Mouse (Mus musculus) spleen, postnatal 36 days (tissue): ENCODE results near the gene Tagap.

ENCODE experiments used
- DNase-seq, 2 experiments: peaks; one replicate each; pipeline ENCODE4 v3.0.0; 2022; ENCODE audit warnings: low spot score in 2 of 2, mixed read lengths in 1 of 2

Gene Tagap

DNA sequence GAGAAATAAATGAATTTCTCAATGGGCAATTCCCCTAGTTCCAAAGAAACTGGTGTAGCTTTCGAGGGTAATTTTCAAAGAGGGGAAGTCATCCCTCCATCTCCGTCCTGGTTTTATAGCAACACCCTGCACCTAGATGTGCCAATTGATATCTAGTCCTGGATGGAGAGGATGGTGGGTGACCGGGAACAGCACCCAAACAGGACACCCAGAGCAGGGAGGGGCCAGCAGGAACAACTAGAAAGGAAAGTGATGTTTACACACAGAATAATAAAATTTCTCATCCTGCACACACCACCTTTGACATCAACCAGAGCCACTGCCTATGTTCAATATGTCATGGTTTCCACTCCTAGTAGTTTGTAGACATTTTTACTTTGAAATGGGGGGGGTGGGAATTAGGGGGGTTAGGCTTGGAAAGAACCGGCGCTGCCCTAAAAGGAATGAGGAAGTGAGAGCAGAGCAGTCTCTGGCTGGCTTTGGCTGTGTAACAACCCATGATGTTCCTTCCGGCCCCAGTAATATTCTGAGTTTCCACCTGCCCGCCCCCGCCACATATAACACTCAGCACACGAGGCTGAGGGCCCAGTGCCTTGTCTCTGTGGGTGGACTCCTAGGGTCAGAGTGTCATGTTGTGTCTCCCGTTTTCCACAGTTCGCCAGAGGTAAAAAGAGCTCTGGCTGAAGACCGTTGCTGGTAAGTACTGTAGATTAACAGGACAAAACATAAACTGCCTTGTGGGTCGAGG is at the start of gene Tagap:
Tagap (plus strand) TSS at position 588 of the 748 bp plus-strand sequence.
- DNase-seq: peak; percentile 83 to 85

DNA sequence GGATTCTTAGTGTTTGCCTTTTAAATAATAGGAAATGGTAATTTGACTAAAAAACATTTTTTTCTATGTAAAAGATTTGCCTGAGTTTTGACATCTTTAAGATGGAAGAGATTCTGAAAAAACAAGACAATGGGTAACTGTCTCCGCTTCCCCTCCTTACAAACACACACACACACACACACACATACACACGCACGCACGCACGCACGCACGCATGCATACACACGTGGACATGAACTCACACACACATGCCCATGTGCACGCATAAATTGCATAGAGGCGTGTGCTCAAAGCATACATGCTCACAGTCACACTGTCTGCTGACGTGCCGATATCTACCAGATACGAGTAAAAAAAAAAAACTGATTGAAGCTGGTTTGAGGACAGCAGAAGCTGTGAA is 49.3 kb upstream of the Tagap start:
- DNase-seq: no peak

DNA sequence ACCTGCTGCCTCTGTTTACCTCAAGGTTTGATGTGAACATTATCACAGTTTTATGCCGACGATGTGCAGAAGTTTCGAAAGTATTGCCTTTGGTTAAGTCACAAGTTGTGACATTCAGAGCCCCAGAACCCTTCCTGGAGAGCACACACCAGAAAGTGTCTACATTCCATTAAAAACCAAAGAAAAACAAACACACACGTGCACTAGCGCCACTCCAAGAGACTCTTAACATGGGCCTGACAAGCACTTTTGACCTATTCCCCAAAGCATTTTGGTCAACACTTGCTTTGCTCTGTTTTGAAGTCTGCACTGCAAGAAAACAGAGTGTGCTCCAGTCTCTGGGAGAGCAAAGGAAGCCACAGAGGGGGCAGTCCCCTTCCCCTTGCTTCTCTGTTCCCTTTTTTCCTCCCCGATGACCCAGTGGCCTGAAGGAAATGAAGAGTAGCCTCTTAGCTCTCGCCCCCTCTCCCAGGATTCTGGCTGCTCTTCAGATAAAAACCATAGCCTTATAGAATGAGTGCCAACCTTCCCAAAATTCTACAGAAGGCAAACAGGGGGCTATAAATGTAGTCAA is 48.5 kb upstream of the Tagap start:
- peak in 1 of 2 experiments; percentile 12 for DNase-seq

DNA sequence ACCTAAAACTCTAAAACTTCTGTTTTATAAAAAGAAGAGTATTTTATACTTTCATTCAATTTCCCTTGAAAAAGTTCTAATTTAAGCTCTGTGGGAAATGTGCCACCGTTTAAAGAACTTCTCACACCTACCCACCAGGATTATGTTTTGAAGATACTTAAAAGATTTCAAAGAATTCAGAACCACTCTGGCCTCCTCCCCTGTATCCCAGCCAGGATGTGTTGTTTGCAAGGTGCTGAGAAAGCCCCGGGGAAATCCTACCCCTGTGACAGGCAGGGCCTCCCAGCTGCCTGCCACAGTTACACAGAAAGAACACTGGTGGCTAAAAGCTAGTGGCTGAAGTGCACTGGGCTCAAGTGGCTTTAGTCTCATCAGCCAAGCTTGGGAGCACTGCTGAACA is 47.9 kb upstream of the Tagap start:
- no peak for DNase-seq

DNA sequence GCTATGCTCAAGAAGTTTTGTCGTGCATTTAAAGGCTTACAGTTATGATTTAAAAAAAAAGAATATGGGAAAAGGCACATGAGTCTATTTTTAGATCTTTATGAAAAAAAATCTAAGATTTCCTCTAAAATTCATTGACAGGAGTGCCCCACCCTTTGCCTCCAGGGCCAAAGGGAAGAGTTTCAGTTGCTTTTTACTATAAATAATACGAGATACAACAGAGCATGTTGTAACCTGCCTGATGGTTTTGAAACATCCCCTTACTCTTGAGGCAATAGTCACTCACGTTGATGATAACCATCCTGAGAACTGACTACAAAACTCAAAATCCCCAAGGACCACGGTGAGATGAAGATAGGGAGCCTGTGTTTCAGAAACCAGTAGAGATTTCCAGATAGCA is 46.3 kb upstream of the Tagap start:
- DNase-seq: no peak

DNA sequence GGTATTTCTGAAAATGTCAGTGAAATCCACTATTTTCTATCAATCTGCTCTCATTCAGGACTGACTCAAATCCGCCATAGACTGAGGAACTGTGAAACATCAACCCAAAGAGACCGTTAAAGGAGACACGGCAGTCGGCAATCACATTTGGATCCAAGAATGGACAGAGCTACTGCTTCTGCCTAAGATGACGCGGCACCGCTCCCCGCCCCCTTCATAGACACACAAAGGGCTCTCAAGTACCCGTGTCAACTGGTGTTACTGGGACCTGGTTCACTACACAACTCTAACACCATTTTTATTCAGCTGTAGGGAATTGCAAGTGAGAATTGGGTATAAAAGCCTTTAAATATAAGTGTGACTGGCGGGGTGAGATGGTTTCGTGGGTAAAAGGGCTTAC is 42.7 kb upstream of the Tagap start:
- no peak for DNase-seq

DNA sequence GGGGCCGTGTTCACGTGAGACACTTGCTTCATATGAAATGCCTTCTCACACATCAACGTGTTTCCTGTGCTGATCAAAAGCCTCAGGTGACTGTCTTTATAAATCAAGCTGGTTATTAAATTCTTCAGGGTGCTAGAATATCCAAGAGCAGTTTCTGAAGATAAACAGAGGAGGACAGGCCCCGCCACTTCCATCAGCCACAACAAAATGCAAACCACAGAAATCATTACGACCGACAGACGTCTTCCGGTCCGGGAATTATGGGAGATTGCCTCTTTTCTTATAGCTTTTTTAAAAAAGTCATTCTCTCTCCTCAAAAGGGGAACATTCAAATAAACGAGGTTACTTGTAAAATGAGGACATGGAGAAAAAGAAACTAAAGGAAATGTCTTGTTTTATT is 41.2 kb upstream of the Tagap start:
- DNase-seq: no peak

DNA sequence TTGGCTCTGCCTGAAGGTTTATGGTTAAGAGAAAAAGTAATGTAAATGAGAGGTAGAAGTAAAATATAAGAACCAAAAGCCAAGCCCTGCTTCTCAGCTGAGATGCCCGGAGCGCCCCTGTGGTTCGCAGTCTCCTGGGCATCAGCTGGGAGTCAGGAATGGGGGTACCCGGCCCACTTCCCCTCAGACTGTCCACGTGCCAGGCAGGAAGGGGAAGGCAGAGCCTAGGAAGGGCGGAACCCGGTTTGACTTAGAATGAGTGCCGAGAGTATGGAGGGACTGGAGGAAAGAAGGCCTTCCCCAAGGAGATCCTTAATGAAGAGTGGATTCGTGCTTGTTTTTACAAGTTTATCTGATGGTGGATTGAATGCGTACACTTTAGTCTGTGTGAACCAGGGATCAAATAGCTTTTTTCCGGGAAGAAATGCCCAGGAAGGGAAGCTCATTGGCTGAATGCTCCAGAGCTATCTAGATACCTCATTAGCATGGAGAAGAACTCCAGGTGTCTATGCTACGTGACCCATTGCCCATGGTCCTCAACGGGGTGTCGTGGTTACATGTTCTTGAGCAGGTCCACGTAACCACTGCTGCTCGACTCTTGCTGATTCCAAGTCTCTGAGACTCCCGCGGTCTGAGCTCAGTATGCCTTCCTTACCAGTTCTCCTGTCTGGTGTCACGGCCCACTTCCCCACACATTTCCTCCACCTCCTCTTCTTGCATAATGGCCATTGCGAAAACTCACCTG is 38.6 kb upstream of the Tagap start:
- DNase-seq: no peak

DNA sequence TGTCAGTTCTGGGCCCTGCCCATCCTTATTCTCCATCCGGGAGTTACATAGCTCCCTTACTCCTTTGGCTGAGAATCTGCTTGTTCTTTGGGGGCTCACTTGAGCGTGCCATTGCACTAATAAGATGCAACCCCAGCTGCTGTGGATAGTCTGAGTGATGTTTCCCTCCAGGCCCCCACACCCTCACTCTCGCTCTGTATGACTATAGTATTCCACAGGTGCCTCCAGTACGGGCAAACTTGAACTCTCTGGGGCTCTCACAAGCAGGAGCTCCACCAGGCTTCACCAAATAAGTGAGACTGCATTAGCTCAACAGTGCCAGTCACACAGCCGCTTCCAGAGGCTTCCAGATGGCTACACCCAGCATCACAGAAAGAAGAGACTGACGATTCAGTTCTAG is 37.5 kb upstream of the Tagap start:
- no peak for DNase-seq

DNA sequence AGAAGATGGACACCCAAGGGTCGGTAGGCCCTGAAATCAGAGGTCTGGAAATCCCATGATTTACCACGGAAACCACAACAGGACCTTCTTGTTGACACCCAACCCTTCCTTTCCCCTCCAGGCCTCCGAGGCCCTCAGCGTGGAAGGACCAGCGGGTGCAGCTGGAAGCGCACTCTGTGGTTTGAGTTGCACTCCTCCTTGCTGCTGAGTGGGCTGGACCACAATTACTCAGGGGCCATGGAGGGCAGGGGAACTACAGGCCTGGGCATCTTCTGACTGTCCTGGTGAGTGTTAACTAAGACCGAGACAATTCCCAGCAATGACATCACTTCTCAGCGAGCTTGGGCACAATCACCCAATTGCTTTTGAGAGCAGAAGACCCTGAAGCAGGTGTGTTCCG is 36.8 kb upstream of the Tagap start:
- DNase-seq: no peak

DNA sequence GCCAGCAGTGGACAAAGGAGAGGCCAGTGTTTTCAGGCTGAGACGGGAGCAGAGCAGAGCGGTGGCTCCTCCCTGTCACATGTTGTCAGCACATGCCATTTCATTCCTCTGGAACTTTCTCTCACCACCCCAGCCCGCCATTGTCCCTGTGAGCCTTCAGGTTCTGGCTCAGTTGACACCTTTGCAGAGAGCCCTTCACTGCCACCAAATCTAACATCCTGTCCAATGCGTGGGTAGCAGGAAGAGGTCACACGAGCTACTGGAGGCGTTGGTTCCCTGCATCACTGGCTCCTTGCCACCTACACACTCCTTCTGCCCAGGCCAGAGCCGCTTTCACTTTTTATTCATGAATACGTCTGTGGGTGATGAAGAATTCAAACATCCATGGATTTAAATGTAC is 33.1 kb upstream of the Tagap start:
- DNase-seq: peak; percentile 80 to 81

DNA sequence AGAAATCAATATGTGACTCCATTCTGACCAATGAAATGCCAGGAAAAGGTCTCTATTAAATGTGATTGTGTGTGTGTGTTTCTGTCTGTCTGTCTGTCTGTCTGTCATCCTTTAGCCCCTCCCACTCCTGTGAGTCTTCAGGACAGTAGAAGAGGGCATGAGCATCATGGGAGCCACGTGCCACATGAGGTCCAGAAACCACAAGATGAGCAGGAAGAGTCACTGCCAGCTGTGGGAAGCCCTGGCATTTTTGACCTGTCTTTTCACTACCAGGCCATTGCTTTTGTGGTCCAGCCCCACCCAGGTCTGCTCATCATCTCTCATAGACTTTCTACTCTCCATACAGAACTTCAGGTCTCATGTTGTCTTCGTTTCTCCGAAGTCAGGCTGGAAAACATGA is 31.7 kb upstream of the Tagap start:
- no peak for DNase-seq

DNA sequence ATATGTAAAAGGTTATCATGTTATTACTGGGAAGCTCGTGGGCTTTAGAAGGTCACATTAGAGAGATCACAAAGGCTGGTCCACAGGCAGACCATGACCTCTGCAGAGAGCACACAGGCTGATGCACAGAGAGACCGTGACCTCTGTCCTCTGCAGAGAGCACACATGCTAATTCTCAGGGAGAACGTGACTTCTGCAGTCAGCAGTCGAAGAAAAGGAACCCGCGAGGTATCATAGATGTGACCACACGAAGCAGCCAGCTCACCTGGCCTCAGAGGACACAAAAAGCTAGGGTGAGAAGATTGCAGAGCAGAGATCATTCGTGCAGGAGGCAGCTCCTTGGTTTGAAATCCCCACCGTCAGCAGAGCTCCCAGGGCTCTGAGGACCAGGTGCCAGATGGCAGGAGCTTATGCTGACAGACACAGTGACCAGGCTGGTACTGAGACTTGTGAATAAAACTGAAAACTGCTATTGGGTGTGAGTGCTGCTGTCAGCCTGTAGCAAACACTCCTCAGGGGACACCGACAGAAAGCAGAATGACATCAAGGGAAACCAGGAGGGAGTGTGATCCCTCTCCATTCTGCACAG is 29.7 kb upstream of the Tagap start:
- no peak for DNase-seq

DNA sequence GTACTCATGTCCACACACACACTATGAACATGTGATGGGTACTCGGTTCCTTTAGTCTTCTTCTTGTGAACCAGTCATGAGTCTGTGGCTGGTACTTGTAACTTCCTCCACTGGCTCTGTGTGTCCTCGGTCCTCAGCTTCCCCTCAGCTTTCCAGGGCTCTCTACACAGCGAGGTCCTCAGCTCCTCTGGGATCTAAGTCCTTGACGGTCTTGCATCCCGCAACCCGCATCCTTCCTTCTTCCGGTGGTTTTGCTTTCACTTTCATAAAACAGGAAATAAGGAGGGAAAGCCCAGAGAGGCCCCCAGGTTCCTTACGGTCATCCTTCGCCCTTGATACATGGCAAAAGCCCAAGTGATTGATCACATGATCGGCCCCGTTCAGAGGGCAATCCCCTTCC is 28.7 kb upstream of the Tagap start:
- DNase-seq: no peak

DNA sequence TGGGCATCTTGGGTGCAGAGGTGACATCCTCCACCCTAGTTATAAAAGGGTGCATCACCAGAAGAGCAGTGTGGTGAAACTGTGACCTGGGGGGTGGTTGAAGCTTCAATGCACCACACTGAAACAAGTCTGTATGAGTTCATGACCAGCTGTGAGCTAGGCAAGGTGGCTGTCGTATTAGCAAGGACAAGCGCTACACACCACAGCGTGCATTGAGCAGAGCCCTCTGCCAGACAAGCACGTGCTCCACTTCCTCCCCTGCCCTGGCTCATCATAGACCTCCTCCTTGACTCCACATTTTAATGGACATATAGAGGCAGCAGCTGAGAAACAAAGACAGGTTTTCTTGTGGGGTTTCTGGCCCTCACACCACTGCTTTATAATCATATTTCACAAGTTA is 28.0 kb upstream of the Tagap start:
- DNase-seq: no peak

DNA sequence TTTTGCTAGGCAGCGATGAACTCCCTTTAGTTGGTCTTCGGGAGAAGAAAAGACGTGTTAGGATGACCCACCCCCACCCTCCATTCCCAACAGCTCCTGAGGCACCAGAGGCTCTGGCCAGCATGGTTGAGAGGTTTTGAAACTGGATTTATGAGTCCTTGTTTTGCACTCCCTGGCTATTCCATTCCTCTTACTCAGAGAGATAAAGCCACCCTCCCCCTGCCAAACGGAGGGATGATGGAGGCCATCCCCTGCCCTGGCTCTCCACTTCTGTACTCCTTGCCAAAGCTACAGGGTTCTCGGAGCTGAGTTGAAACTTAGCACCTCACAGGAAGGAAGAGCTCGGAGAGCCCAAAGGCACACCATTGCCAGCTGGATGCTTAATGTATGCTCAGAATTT is 26.6 kb upstream of the Tagap start:
- DNase-seq: no peak

DNA sequence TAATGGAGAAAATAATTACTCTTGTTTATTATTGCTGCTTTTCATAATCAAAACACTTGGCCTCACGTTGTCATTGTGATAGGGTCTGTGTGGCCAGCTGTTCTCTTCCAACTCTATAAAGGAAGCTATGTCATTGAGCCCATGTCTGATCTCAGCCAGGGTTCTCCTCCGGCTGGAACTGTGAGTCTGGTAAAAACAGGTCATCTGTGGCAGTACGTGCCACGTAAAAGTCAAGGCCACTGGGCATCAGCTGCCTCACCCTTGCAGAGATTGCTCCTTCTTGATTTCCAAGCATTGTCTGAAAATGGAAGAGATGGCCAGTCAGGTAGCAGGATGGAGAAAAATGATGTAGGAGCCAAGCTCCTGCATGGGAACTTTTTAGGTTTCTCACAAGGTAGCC is 25.8 kb upstream of the Tagap start:
- DNase-seq: no peak

DNA sequence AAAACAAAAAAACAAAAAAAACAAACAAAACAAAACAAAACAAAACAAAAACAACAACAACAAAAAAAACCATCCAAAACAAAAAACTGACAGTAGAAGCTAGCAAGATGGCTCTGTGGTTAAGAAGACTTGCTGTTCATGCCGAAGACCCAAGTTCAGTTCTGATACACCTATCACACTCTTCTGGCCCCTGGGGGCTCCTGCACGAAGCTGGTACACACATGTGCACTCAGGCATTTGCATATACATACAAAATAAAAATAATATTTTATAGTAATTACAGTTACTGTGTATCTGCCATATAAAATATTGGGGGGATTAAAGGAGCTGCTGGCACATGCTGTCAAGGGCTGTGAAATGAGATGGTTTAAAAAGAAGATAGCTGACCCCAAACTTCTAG is 24.3 kb upstream of the Tagap start:
- DNase-seq: no peak

DNA sequence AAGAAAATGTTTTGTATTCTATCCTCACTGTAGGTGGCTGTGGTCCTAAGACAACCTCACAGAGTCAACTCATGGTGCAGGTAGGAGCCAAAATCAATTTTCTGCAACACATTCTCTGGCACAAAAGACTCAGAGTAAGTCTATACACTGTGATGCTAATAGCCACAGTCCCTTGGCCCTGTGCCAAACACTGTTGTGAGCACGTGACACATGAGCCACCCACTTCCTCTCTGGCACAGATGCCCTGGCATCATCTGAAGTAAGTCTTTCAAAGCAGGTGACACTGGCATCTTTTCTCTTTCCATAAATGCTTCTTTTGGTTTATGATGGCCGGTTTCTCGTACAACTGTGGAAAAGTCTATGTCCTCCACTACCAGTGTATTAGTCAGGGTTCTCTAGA is 23.4 kb upstream of the Tagap start:
- DNase-seq: peak; percentile 78 to 85

DNA sequence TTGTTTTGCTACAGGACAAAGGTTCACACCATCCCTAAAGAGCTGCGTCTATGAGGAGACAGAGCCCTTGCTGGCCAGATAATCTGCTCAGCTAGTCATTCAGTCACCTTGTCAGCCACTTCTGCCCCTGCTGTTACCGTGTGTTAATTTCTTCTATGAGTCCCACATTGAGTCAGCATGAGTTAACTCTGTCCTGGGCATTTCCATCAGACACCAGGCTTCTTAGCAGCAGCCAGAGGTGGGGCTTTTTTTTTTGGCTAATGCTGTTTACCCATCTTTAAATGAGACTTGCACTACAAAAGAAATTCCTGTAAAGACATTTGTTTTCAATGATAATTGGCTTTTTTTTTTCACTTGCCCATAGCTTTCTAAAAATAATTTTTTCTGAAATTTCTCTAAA is 20.8 kb upstream of the Tagap start:
- no peak for DNase-seq

DNA sequence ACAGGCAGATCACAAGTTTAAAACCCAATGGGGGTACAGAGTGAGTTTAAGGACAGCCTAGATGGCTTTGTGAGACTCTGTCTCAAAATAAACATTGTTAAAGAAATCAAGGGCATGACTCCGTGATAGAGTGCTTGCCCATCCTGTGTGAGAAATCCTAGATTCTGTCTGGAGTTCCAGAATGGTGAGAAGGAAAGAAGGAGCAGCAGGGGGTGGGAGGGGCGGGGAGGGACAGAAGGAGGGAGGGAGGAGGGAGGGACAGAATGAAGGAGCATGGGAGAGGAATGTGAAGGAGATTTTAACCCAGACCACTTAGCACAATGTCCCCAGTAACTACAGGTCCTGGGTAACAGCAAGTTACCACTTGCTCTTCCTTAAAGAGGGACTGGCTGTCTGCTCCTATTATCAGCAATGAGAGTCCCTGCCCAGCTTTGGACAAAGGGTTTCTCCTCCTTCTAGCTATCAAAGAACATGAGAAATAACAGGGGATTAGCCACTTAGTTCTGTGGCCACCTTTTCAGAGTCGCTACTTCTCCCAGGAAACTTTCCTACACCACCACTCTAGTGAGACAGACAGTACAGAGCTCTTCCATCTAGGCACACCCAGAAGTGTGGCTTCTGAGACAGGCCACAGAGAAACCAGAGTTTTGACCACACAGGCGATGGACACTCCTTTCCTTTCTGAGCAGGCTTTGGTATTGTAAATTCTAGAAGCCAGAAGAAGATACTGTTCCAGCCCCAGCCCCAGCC is 19.7 kb upstream of the Tagap start:
- no peak for DNase-seq

DNA sequence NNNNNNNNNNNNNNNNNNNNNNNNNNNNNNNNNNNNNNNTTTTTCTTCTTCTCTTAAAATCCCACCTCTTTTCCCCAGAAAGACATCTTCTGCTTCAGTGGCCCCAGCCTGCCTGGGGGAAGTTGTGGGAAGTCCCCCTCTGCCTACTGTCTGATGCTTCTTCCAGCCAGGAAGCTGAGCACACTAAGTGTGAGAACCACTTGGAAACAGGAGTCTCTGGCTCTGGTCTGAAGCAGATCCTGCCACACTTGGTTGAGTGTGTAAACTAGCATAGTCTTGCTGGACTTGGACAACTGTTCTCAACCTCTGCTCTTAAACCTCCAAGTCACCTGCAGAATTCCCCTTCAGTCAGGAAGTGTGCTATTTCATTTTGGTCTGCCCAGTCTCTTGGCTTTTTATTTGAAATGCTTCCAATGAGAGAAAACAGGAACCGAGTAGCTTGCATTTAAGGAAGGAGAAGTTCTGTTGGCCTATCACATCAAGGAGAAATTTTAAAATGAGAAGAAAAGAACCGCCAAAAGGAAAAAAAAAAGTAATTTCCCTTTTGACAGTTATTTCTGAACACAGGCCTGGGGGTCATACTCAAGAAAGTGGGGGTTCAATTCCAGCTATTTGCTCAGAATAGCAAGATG is 11.1 kb upstream of the Tagap start:
- no peak for DNase-seq
